Mouse (Mus musculus): ENCODE measurements around the gene Xrn1.

DNA sequence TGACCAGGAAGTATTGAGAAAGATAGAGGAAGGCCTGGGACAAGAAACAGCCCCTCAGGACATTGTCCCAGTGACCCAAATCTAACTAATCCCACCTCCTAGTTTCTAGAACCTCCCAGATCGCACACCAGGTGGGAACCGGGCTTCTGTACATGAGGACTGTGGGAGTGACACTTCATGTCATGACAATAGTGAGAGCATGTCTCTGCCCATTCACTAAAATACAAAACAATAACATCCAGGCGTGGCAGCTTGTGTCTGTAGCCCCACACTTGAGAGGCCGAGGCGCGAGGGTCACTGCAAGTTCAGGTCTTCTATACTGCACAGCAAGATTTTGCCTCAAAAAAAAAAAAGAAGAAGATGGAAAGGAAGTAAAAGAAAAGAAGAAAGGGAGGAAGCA, 25.3 kb downstream of the Xrn1 start:
- no peak for TF ChIP-seq POLR2A (IDR thresholded peaks at IDR 0.05; ENCODE audit: borderline replicate concordance, insufficient read depth, low read length)
- TF ChIP-seq CTCF (IDR thresholded peaks at IDR 0.05; ENCODE audit: borderline replicate concordance, insufficient read depth, low read depth, low read length) = no peak

Data from cerebellum, adult 2 months (tissue).